Mouse (Mus musculus): Measurements from ENCODE around the gene Tgm4. TPM values are rescaled to one million over a fixed set of nuclear protein-coding genes. Genes with fewer than 3 reads are reported as not detected.

Gene Tgm4
- polyA plus RNA-seq, 1 experiment = not detected

GRCm38 (mm10) chr9:123112805-123113521, 78.4 kb downstream of the Tgm4 start, which contains the start of the genes Zdhhc3 and Exosc7:
Gene Zdhhc3, minus strand, starts transcription at chr9:123113205.
Gene Exosc7, plus strand, starts transcription at chr9:123113215.
- peak; percentile 85; the same call in 1 of the 2 replicates for TF ChIP-seq POLR2A (IDR thresholded peaks at IDR 0.05; ENCODE audit: borderline replicate concordance, control insufficient read depth, low read depth, low read length)
- no peak for TF ChIP-seq CTCF (IDR thresholded peaks at IDR 0.05; ENCODE audit: control insufficient read depth, insufficient read depth, low read length)
- Histone ChIP-seq H3K4me3 (replicated peaks; ENCODE audit: control insufficient read depth, low read depth, low read length) (peak within 1 kb of the TSS; percentile 82), H3K4me1 (ENCODE audit: control insufficient read depth, insufficient read depth, low read length) (no peaks in the 10 kb centered on the region; the same call in 1 of the 2 replicates), H3K27ac (ENCODE audit: control insufficient read depth, insufficient read depth, low read depth, low read length, poor library complexity) (peak within 1 kb of the TSS; percentile 92)
- under 1% methylated on average over 79 of the region's 79 CpGs for WGBS

- peak overlapping the region; percentile 82 for H3K4me3 ChIP-seq (replicated peaks; ENCODE audit: control insufficient read depth, low read depth, low read length)
- 61% methylated on average over 6 of the region's 6 CpGs for WGBS
- TF ChIP-seq POLR2A (IDR thresholded peaks at IDR 0.05; ENCODE audit: borderline replicate concordance, control insufficient read depth, low read depth, low read length) = no peak
- TF ChIP-seq CTCF (IDR thresholded peaks at IDR 0.05; ENCODE audit: control insufficient read depth, insufficient read depth, low read length) = no peak
- no peaks in the 10 kb centered on the region; the same call in 1 of the 2 replicates for H3K4me1 ChIP-seq (ENCODE audit: control insufficient read depth, insufficient read depth, low read length)
- no peak overlapping the region for H3K27ac ChIP-seq (ENCODE audit: control insufficient read depth, insufficient read depth, low read depth, low read length, poor library complexity)
Observed at GRCm38 (mm10) chr9:123113931-123114330, 79.4 kb downstream of the Tgm4 start.

- TF ChIP-seq POLR2A (IDR thresholded peaks at IDR 0.05; ENCODE audit: borderline replicate concordance, control insufficient read depth, low read depth, low read length) = no peak
- TF ChIP-seq CTCF (IDR thresholded peaks at IDR 0.05; ENCODE audit: control insufficient read depth, insufficient read depth, low read length) = no peak
- WGBS = 90% methylated on average over 1 of the region's 1 CpGs
- H3K4me1 ChIP-seq (ENCODE audit: control insufficient read depth, insufficient read depth, low read length) = no peaks in the 10 kb centered on the region; the same call in 1 of the 2 replicates
- H3K4me3 ChIP-seq (replicated peaks; ENCODE audit: control insufficient read depth, low read depth, low read length) = no peak overlapping the region
- H3K27ac ChIP-seq (ENCODE audit: control insufficient read depth, insufficient read depth, low read depth, low read length, poor library complexity) = no peak overlapping the region
Observed at GRCm38 (mm10) chr9:123115566-123115965, 81.0 kb downstream of the Tgm4 start.

Other genes with a start within 250 kb of the Tgm4 start
- 1.5 and 2.6 TPM in 2 replicates for gene Tcaim, start 229.2 kb upstream of the Tgm4 start, polyA plus RNA-seq (2011; ENCODE audit: insufficient read depth, insufficient read length, low replicate concordance, missing spikeins)
- gene Gm35549, start 190.7 kb upstream of the Tgm4 start, polyA plus RNA-seq (2011; ENCODE audit: insufficient read depth, insufficient read length, low replicate concordance, missing spikeins) = not detected in 2 replicates
- gene Zfp445, start 168.7 kb upstream of the Tgm4 start, polyA plus RNA-seq (2011; ENCODE audit: insufficient read depth, insufficient read length, low replicate concordance, missing spikeins) = 11.4 and 26.8 TPM in 2 replicates
- 0.40 and 1.5 TPM in 2 replicates for gene Zkscan7, start 149.0 kb upstream of the Tgm4 start, polyA plus RNA-seq (2011; ENCODE audit: insufficient read depth, insufficient read length, low replicate concordance, missing spikeins)
- gene Zfp105, start 111.7 kb upstream of the Tgm4 start, polyA plus RNA-seq (2011; ENCODE audit: insufficient read depth, insufficient read length, low replicate concordance, missing spikeins) = 1.8 TPM in 1 of 2 replicates, not detected in the other
- 10.9 and 20.8 TPM in 2 replicates for gene 1110059G10Rik, start 83.7 kb upstream of the Tgm4 start, polyA plus RNA-seq (2011; ENCODE audit: insufficient read depth, insufficient read length, low replicate concordance, missing spikeins)
- gene Kif15, start 83.7 kb upstream of the Tgm4 start, polyA plus RNA-seq (2011; ENCODE audit: insufficient read depth, insufficient read length, low replicate concordance, missing spikeins) = 104 and 108 TPM in 2 replicates
- gene Tmem42, start 13.4 kb upstream of the Tgm4 start, polyA plus RNA-seq (2011; ENCODE audit: insufficient read depth, insufficient read length, low replicate concordance, missing spikeins) = 2.2 and 13.3 TPM in 2 replicates
- gene Zdhhc3, start 78.5 kb downstream of the Tgm4 start, polyA plus RNA-seq (2011; ENCODE audit: insufficient read depth, insufficient read length, low replicate concordance, missing spikeins) = 19.1 and 36.1 TPM in 2 replicates
- 29.5 and 44.4 TPM in 2 replicates for gene Exosc7, start 78.5 kb downstream of the Tgm4 start, polyA plus RNA-seq (2011; ENCODE audit: insufficient read depth, insufficient read length, low replicate concordance, missing spikeins)
- gene Clec3b, start 116.2 kb downstream of the Tgm4 start, polyA plus RNA-seq (2011; ENCODE audit: insufficient read depth, insufficient read length, low replicate concordance, missing spikeins) = 2.0 and 3.1 TPM in 2 replicates
- gene Cdcp1, start 181.3 kb downstream of the Tgm4 start, polyA plus RNA-seq (2011; ENCODE audit: insufficient read depth, insufficient read length, low replicate concordance, missing spikeins) = not detected in 2 replicates
- 3.2 and 6.2 TPM in 2 replicates for gene Tmem158, start 226.0 kb downstream of the Tgm4 start, polyA plus RNA-seq (2011; ENCODE audit: insufficient read depth, insufficient read length, low replicate concordance, missing spikeins)